Mouse (Mus musculus) limb, embryonic 15.5 days (tissue): ENCODE measurements around the gene 2900026A02Rik. TPM values are rescaled to one million over a fixed set of nuclear protein-coding genes. Genes with fewer than 3 reads are reported as not detected.

Experiments used
- ATAC-seq: fragments of 200-750 bp; cut with Nextera tagmentation; 2 replicates; pipeline ENCODE4 v1.8.0; 2017; ENCODE audit warnings: low read depth, moderate TSS enrichment; ENCODE audit not compliant: insufficient number of reproducible peaks, low FRiP score, low TSS enrichment
- H3K27ac ChIP-seq: fragments of 300-500 bp; sonication (generic); 2 replicates; pipeline ENCODE4 v1.5.1; 2015; ENCODE audit warnings: moderate library complexity, mild to moderate bottlenecking, inconsistent platforms
- H3K27me3 ChIP-seq: fragments of 300-500 bp; sonication (generic); 2 replicates; pipeline ENCODE4 v1.6.1; 2015; ENCODE audit warnings: inconsistent platforms
- H3K36me3 ChIP-seq: fragments of 300-500 bp; sonication (generic); 2 replicates; pipeline ENCODE4 v1.6.1; 2015; ENCODE audit warnings: inconsistent platforms
- H3K4me1 ChIP-seq: fragments of 300-500 bp; sonication (generic); 2 replicates; pipeline ENCODE4 v1.6.1; 2015; ENCODE audit warnings: inconsistent platforms
- H3K4me2 ChIP-seq: fragments of 300-500 bp; sonication (generic); 2 replicates; pipeline ENCODE4 v1.6.1; 2015; ENCODE audit warnings: mild to moderate bottlenecking, inconsistent platforms
- H3K4me3 ChIP-seq: fragments of 300-500 bp; sonication (generic); 2 replicates; pipeline ENCODE4 v1.5.1; 2015; ENCODE audit warnings: mild to moderate bottlenecking, inconsistent platforms
- H3K9ac ChIP-seq: fragments of 300-500 bp; sonication (generic); 2 replicates; pipeline ENCODE4 v1.6.1; 2015; ENCODE audit warnings: inconsistent platforms
- H3K9me3 ChIP-seq: fragments of 300-500 bp; sonication (generic); 2 replicates; pipeline ENCODE4 v1.6.1; 2016; ENCODE audit warnings: inconsistent platforms
- WGBS: fragments of 180-500 bp; shearing (Covaris S2); methylation state at CpG from one replicate; pipeline ENCODE4 v1.1.7; 2015; 5-methylcytosine and 5-hydroxymethylcytosine counted together
- polyA plus RNA-seq: library from polyadenylated mRNA; unstranded; fragments of >200 nt; fragmentation: Nextera tagmentation; extraction: Ambion mirVana; gene quantifications from 2 replicates; pipeline ENCODE4 v1.2.1, GENCODE M21; 2015

The 2900026A02Rik gene
- polyA plus RNA-seq, 1 experiment from 2014 or later = 14.2 TPM

DNA sequence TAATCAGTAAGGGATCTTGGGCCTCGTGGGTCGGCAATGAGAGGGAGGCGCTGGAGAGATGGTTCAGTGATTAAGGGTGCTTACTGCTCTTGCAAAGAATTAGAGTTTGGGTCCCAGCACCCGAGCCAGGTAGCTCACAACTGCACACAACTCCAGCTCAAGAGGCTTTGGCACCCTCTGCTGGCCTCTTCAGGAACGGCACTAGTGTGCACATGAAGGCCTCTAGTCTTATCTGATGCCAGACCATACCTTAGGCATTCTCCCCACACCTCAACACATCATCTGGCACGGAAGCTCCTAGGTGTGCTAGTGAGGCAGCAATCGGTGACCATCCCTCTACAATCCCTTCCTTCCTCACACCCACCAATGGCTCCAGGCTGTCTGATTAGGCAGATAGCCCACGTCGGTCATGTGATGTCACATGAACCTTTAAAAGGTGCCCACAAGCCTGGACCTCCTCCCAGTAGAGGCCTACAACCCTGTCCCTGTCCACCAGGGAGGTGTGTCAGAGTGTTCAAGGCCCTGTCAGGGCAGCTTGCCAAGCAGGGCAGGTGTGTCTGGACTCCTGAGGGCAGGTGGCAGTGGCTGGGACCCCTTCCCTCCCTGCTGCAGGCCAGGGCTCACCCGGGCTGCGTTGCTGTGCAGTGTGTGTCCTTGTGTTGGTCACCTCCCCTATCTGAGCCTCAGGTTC lies 50.8 kb downstream of the 2900026A02Rik start:
- no peak overlapping the region for H3K4me2 ChIP-seq
- H3K4me1 ChIP-seq = peaks cover 7% of the 10 kb centered on the region
- no peaks in the 10 kb centered on the region for H3K9me3 ChIP-seq
- no peak for ATAC-seq
- 88% methylated on average over 11 of the region's 11 CpGs for WGBS
- H3K9ac ChIP-seq = no peak overlapping the region
- no peak overlapping the region for H3K4me3 ChIP-seq
- no peaks in the 10 kb centered on the region for H3K27me3 ChIP-seq
- no peaks in the 10 kb centered on the region for H3K36me3 ChIP-seq
- H3K27ac ChIP-seq = no peak overlapping the region

DNA sequence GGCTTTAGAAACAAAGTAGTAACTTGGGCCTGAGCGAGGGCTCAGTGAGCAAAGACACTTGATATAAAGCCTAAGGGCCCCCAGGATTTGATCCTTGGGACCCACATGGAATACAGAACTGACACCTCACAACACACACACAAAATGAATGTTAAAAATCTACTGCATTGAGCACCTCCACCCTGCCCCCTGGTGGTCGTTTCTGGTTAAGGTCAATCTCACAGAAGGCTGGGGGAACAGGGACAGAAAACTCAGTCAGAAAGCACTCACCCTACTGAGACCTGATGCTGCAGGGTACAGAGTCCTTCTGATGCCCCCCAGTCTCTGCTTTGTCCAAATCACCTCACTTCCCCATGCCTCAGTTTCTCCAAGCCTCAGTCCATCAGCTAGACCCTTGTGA lies 53.3 kb downstream of the 2900026A02Rik start:
- ATAC-seq = no peak
- H3K4me3 ChIP-seq = no peak overlapping the region
- H3K9me3 ChIP-seq = no peaks in the 10 kb centered on the region
- no peak overlapping the region for H3K9ac ChIP-seq
- H3K4me2 ChIP-seq = no peak overlapping the region
- 46% methylated on average over 2 of the region's 2 CpGs for WGBS
- no peaks in the 10 kb centered on the region for H3K27me3 ChIP-seq
- H3K36me3 ChIP-seq = no peaks in the 10 kb centered on the region
- peaks cover 22% of the 10 kb centered on the region for H3K4me1 ChIP-seq
- H3K27ac ChIP-seq = no peak overlapping the region

- Histone ChIP-seq H3K27ac (peak overlapping the region; percentile 68), H3K4me1 (peaks cover 39% of the 10 kb centered on the region), H3K9me3 (no peaks in the 10 kb centered on the region), H3K9ac (no peak overlapping the region), H3K4me3 (no peak overlapping the region), H3K36me3 (no peaks in the 10 kb centered on the region), H3K27me3 (no peaks in the 10 kb centered on the region), H3K4me2 (no peak overlapping the region)
- ATAC-seq = no peak
- WGBS = 36% methylated on average over 11 of the region's 11 CpGs
Measured at GRCm38 (mm10) chr5:113165481-113165880, 55.6 kb downstream of the 2900026A02Rik start.

DNA sequence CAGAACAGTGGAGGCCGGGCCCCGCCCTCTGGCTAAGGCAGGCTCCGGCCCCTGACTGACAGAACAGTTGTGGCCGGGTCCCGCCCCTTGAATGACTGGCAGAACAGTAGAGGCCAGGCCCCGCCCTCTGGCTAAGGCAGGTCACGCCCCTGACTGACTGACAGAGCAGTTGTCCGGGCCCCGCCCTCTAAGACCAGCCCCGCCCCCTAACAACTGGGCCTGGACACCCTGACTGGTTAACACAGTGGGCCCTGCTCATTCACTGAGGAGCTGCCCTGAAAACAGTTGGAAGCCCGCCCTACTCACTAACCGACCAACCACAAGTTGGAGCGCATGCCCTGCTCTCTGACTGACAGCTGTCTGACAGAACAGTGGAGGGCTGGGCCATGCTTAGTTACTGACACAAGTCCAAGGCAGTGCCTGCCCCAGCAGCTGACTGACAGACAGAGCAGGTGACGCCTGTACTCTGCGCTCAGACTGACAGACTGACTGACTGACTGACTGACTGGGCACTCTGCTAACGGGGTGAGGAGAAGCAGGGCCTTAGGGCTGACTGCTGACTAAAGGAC lies 56.1 kb downstream of the 2900026A02Rik start:
- 13% methylated on average over 16 of the region's 16 CpGs for WGBS
- Histone ChIP-seq H3K9ac (no peak overlapping the region), H3K4me1 (peaks cover 44% of the 10 kb centered on the region), H3K27me3 (no peaks in the 10 kb centered on the region), H3K9me3 (no peaks in the 10 kb centered on the region), H3K4me3 (no peak overlapping the region), H3K36me3 (no peaks in the 10 kb centered on the region), H3K4me2 (no peak overlapping the region; the same call in 1 of the 2 replicates), H3K27ac (peak overlapping the region; percentile 68)
- peak; percentile 78 for ATAC-seq

- WGBS = 30% methylated on average over 9 of the region's 9 CpGs
- no peak overlapping the region for H3K4me3 ChIP-seq
- peaks cover 44% of the 10 kb centered on the region for H3K4me1 ChIP-seq
- no peaks in the 10 kb centered on the region for H3K9me3 ChIP-seq
- no peak overlapping the region for H3K27ac ChIP-seq
- ATAC-seq = peak; percentile 30; the same call in 1 of the 2 replicates
- H3K4me2 ChIP-seq = no peak overlapping the region; the same call in 1 of the 2 replicates
- no peaks in the 10 kb centered on the region for H3K36me3 ChIP-seq
- no peaks in the 10 kb centered on the region for H3K27me3 ChIP-seq
- H3K9ac ChIP-seq = no peak overlapping the region
Measured at GRCm38 (mm10) chr5:113164448-113164847, 56.6 kb downstream of the 2900026A02Rik start.

GRCm38 (mm10) chr5:113163116-113163515 lies 57.9 kb downstream of the 2900026A02Rik start:
- H3K36me3 ChIP-seq = no peaks in the 10 kb centered on the region
- no peak overlapping the region for H3K9ac ChIP-seq
- no peak overlapping the region for H3K27ac ChIP-seq
- no peak for ATAC-seq
- no peaks in the 10 kb centered on the region for H3K27me3 ChIP-seq
- WGBS = 2% methylated on average over 13 of the region's 13 CpGs
- peak overlapping the region; percentile 54 for H3K4me2 ChIP-seq
- peaks cover 54% of the 10 kb centered on the region for H3K4me1 ChIP-seq
- peak overlapping the region; percentile 26 for H3K4me3 ChIP-seq
- no peaks in the 10 kb centered on the region for H3K9me3 ChIP-seq

GRCm38 (mm10) chr5:113162699-113163098 lies 58.3 kb downstream of the 2900026A02Rik start:
- H3K4me2 ChIP-seq = peak overlapping the region; percentile 54
- peaks cover 58% of the 10 kb centered on the region for H3K4me1 ChIP-seq
- no peaks in the 10 kb centered on the region for H3K27me3 ChIP-seq
- peak overlapping the region; percentile 26 for H3K4me3 ChIP-seq
- H3K9ac ChIP-seq = no peak overlapping the region
- no peaks in the 10 kb centered on the region for H3K36me3 ChIP-seq
- no peak for ATAC-seq
- WGBS = 12% methylated on average over 7 of the region's 9 CpGs
- no peak overlapping the region for H3K27ac ChIP-seq
- no peaks in the 10 kb centered on the region for H3K9me3 ChIP-seq

- H3K4me3 ChIP-seq = no peak overlapping the region
- H3K36me3 ChIP-seq = no peaks in the 10 kb centered on the region
- no peaks in the 10 kb centered on the region for H3K27me3 ChIP-seq
- no peak for ATAC-seq
- H3K27ac ChIP-seq = no peak overlapping the region
- no peak overlapping the region for H3K4me2 ChIP-seq
- H3K9me3 ChIP-seq = no peaks in the 10 kb centered on the region
- H3K9ac ChIP-seq = no peak overlapping the region
- H3K4me1 ChIP-seq = peaks cover 65% of the 10 kb centered on the region
- WGBS = 78% methylated on average over 6 of the region's 6 CpGs
Measured at GRCm38 (mm10) chr5:113161576-113161975, 59.5 kb downstream of the 2900026A02Rik start.

DNA sequence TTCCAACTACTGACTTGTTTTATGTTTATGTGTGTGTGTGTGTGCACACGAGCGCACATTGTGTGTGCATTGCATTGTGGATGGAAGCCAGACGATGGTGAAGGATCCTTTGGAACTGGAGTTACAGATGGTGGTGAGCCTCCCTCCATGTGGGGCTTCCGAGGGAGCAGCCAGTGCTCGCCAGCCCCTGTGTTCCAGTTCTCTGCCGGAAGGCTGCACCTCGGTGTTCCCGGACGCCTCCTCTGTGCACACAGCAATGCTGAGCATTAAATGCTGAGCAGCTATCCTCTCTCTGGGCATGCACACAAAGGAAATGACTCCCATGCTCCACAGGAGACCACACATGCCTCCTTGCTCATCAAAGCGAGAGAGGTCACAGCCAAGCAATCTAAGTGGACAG lies 60.7 kb downstream of the 2900026A02Rik start:
- Histone ChIP-seq H3K36me3 (no peaks in the 10 kb centered on the region), H3K9me3 (no peaks in the 10 kb centered on the region), H3K4me2 (no peak overlapping the region), H3K27me3 (no peaks in the 10 kb centered on the region), H3K9ac (no peak overlapping the region), H3K4me1 (peaks cover 69% of the 10 kb centered on the region), H3K4me3 (no peak overlapping the region), H3K27ac (no peak overlapping the region)
- ATAC-seq = no peak
- 68% methylated on average over 10 of the region's 10 CpGs for WGBS

GRCm38 (mm10) chr5:113158759-113159355 lies 62.2 kb downstream of the 2900026A02Rik start:
- ATAC-seq = no peak
- H3K9me3 ChIP-seq = no peaks in the 10 kb centered on the region
- 0 out of 2 replicates have a peak overlapping the region, but pooled peaks have one; percentile 17 for H3K9ac ChIP-seq
- WGBS = 29% methylated on average over 8 of the region's 8 CpGs
- H3K36me3 ChIP-seq = no peaks in the 10 kb centered on the region
- no peak overlapping the region for H3K27ac ChIP-seq
- no peaks in the 10 kb centered on the region for H3K27me3 ChIP-seq
- H3K4me1 ChIP-seq = peaks cover 69% of the 10 kb centered on the region
- no peak overlapping the region for H3K4me2 ChIP-seq
- H3K4me3 ChIP-seq = no peak overlapping the region

GRCm38 (mm10) chr5:113157588-113157987 lies 63.4 kb downstream of the 2900026A02Rik start:
- ATAC-seq = no peak
- H3K27ac ChIP-seq = 0 out of 2 replicates have a peak overlapping the region, but pooled peaks have one; percentile 33
- WGBS = 33% methylated on average over 10 of the region's 10 CpGs

DNA sequence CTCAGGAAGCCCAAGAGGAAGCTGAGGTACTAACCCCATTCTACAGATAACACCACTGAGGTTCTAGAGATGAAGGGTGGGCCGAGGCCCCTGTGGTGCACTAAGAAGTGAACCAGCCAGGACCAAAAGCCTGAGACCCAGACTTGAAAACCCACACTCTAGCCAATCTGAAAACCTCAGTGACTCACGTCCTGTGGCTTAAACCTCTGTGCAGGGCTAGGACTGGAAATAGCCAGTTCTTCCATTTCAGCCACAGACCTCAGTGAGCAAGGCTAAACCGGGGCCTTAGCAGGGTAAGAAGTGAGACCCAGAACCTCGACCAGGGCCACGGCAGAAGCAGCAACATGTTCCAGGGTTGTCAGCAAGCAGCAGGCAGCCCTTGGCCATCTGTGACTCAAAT lies 64.0 kb downstream of the 2900026A02Rik start:
- Histone ChIP-seq H3K4me1 (peaks cover 69% of the 10 kb centered on the region), H3K4me2 (no peak overlapping the region), H3K9ac (no peak overlapping the region), H3K9me3 (no peaks in the 10 kb centered on the region), H3K27ac (peak overlapping the region; percentile 33; the same call in 1 of the 2 replicates), H3K27me3 (no peaks in the 10 kb centered on the region), H3K36me3 (no peaks in the 10 kb centered on the region), H3K4me3 (no peak overlapping the region)
- 79% methylated on average over 5 of the region's 5 CpGs for WGBS
- no peak for ATAC-seq

More at GRCm38 (mm10) chr5:113157588-113157987, 63.4 kb downstream of the 2900026A02Rik start:
- Histone ChIP-seq H3K4me2 (no peak overlapping the region), H3K9ac (no peak overlapping the region), H3K27me3 (no peaks in the 10 kb centered on the region), H3K36me3 (no peaks in the 10 kb centered on the region), H3K9me3 (no peaks in the 10 kb centered on the region), H3K4me3 (no peak overlapping the region), H3K4me1 (peaks cover 72% of the 10 kb centered on the region)
